Mouse (Mus musculus): Measurements from ENCODE around the gene Mfsd11.
"Not testable (repeated sequence)": the region's sequence is repeated elsewhere in the genome, so short reads cannot be mapped to it uniquely, and the experiment has no call there.

Gene Mfsd11

DNA sequence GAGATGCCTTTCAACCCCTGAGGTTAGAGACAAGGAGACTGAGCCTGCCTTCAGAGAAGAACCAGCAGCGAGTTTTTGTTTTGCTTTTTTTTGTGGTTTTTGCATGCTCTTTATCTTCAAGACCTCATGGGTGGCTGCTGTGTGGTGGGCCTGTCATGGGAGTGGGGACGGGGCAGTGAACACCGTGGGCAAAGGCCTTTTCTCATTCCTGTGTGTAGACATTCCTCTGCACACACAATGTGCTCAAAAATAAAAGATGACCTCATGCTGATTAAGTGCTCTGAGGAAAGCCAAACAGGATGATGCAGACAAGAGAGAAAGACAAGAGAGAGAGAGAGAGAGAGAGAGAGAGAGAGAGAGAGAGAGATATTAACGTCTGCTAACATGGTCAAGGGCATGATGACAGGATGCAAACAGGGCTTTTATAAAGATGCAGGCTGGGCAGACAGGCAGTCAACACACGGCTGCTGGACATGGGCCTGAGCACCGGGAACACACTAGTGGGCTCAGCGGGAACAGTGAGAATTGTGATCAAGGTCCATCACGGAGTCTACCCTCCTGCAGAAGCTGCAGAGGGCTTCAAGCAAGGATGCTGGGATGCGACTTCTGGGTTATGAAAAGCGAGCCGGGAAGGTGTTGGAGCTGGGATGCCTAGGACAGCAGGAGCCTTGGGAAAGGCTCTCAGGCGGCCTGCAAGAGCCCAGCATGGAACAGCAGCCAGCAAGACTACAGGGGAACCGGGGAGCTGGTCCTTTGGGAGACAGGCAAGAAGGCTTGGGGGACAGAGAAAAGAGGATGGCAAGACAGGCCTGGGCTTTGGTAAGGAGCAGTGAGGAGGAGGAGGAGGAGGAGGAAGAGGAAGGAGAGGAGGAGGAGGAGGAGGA, 30.9 kb upstream of the Mfsd11 start:
- DNase-seq (ENCODE audit: low read depth, low spot score): no peak

DNA sequence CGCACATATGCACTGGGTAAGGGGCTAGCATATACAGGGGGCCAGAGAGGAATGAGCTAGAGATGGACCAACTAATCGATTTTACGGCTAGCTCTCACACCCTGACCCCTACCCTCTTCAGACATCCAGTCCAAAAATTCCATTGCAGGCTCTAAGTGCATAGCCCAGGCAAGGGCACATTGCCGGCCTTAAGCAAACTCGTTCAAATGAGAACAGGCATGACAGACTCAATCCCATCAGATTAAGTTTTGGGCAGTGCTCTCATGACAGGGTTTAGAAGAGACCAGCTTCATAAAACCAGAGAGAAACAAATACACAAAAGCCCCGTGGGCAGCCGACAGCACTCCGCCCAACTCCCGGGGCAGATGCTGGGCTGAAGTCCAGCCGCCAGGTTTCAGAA, 30.0 kb upstream of the Mfsd11 start:
- DNase-seq (ENCODE audit: low read depth, low spot score): no peak

DNA sequence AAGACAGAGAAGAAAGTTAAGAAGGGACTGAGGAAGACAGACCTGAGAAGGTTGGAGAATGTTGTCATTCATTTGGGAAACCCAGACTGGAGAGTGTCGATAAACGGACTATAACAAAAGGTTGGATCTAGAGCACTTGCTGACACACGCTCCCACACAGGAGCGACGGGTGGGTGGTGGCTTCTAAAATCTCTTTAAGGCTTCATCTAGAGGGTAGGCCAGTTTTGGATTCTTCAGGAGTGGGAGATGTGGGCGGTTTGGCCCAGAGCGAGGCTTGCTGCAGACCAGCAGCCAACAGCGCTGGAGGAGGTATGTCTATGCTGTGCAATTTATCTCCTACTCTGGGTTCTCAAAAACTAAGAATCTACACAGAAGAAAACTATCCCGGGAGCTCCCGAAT, 29.6 kb upstream of the Mfsd11 start:
- DNase-seq (ENCODE audit: low read depth, low spot score): no peak

DNA sequence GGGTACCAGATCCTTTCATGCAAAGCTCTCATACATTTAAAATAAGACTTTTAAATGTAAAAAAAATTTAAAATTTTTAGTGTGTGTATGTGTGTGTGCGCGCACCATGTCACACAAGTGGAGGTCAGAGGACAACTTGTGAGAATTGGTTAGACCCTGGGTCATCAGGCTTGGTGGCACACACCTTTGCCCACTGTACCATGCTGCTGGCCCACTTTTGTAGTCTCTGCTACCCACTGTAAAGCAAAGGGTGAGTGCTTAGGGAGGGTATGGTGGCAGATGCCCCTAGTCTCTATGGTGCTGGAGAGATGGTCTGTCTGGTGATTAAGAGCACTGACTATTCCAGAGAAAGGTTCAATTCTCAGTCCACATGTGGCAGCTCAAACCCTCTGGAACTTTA, 29.0 kb upstream of the Mfsd11 start:
- DNase-seq (ENCODE audit: low read depth, low spot score): no peak

DNA sequence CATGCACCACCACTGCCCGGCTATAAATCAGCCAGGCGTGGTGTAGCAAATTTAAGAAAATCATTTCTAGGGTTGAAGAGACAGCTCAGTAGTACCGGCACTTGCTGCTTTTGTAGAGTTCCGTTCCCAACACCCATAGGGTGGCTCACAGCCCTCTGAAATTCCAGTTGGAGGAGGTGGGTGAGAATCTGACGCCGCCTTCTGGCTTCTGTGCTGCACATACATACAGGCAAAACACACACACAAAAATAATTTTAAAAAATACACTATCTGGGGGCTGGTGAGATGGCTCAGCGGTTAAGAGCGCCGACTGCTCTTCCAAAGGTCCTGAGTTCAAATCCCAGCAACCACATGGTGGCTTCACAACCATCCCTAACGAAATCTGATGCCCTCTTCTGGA, 28.4 kb upstream of the Mfsd11 start:
- DNase-seq (ENCODE audit: low read depth, low spot score): not testable (repeated sequence)

DNA sequence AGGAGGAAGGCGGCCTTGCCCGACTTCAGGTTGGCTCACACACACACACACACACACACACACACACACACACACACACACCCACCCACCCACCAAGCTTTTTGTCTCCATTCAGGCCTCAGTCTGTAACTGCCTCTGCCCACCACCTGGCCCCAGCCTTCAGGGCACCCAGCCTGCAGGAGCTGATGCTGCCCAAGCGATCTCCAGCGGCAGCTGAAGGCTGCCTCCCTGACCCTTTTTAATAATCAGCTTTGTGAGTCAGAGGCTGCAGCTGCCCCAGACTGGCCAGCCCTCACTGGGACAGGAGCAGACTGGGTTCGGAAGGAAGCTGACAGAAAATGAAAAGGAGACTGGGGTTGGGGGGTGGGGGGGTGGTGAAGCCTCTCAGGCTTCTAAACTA, 27.0 kb upstream of the Mfsd11 start:
- DNase-seq (ENCODE audit: low read depth, low spot score): no peak

DNA sequence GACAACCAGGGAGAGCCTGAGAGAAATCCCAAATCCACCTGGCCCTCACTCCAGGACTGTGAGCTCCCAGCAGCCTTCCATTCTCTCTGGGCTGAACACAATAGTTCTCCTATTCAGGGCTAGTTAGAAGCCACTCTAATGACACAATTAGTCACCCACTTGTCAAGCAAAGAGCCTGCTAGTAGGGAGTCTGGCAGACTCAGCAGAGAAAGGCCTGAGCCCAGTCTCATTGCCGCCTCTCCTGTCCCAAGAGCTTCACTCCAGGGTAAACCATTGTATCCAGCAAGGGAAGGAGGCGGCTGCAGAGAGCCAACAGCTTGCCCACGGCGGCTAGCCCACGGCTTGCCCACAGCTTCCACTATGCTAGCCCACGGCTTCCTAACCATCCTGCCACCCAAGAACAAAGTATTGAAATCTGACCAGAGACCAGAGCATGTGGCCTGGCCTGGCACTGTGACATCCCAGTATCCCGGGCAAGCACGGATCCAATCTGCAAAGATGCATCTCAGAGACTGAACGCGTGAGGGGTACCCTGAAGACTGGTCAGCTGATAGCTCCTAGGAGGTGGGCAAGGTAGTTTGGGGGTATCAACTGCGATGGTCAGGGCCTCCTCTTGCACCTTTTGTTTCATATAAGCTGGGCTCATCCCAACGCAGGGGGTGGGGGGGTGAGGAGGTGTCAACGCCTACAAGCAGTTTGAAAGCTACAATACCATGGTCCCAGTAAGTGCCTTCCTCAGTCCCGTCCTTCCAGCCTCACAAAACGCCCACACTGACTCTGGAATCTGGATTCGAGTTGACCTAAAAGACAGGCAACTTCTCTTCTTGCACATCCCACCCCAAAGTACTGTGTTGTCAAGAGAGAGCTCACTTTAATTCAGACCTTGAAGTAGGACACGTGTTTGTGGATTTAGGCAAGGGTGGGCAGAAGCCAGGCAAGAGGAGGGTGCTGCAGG, 25.4 kb upstream of the Mfsd11 start:
- DNase-seq (ENCODE audit: low read depth, low spot score): no peak

DNA sequence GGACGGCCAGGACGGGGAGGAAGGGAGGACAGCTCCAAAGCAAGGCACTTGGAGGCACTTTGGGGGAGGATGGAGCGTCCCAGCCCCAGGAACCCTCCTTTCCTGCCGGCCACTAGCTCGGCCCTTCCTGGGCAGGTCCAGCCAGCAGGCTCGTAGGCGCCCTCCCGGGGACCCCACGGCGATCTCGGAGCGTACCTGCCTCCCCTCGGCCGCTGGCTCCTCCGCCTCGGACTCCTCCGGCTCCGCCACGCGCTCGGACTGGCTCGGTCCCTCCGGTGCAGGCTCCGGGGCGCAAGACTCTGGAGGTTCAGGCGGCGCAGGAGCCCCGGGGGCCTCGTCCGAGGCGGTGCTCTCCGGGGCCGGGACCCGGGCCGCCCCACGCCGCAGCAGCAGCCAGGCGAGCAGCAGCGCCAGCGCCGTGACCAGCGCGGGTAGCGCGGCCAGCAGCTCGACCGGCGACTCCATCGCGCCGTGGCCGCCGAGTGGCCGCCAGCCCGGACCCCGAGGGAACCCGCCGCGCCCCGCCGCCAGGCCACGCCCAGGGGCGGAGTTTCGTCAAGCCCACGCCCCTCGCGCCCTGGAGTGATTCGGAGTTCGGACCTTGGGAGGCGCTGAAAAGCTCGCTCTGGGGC, 24.6 kb upstream of the Mfsd11 start, which contains the start of gene Mxra7:
Mxra7 (minus strand) TSS at position 513 of the 632 bp plus-strand sequence.
- DNase-seq (ENCODE audit: low read depth, low spot score): peak; percentile 68

DNA sequence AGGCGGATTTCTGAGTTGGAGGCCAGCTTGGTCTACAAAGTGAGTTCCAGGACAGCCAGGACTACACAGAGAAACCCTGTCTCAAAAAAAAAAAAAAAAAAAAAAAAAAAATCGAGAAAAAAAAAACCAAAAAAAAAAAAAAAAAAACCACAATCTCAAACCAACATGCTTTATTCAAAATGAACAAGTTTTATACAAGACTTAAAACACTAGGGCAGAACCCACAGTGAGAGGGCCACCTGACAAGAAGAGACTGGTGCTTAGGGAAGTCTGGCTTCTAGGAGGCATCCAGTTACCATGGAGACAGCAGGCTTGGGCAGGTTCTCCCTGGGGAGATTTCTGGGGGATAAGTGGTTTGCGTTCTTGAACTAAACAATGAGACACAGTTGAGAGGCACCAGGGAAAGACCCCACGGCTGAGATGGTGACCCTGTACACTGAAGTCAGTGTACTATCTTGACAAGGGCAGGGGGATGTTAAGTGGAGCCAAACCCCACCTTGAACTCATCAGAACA, 20.0 kb upstream of the Mfsd11 start:
- no peak for DNase-seq (ENCODE audit: low read depth, low spot score)

DNA sequence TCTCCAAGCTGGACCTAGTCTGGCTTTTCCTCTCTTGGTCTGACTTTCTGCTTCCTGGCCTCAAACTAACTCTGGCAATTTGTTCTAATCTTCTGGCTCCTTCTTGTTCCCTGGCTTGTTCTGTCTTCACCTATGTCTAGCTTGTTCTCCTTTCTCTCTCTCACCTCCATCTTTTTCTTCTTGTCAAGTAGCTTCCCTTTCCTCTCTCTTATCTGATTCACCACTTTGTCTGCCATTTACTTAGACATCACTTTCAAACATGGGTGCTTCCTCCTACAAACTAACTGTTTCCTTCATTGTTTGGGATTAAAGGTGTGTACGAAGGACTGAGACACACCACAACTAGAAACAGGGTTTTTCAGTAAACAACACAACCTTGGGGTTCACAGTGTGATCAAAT, 17.3 kb upstream of the Mfsd11 start:
- DNase-seq (ENCODE audit: low read depth, low spot score): no peak

DNA sequence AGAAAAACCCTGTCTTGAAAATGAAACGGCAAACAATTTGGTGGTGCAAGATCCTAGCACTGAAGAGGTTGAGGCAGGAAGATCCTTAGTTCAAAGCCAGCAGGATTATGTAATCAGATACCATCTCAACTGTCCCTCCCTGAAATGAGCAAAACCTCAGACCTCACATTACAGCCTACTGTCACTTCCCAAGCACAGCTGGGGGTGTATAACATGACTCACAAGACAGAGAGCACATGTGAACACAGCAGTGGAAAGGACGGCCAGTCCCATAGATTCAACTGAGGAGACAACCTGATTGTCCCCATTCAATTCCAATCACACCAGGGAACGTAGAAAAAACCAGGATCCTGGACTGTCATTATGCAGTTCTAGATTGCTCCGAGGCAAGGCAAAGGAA, 16.0 kb upstream of the Mfsd11 start:
- DNase-seq (ENCODE audit: low read depth, low spot score): no peak

DNA sequence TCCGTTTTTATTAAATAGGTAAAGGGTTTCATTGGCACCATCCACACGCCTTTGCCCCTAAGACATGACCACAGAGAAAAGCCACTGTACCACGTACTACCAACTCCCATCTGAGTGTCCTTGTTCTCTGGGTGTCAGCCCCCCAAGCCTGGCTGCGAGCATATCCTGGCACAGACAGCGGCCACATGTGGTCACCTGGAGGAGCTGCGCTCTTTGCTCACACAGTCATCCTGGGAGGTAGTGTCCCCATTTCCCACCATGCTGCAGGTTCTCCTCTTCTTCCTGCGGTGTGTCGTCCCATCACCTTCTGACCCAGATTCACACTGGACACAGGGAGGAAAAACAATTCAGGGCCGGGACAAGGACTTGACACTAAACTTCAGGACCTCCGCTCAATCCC, 14.8 kb upstream of the Mfsd11 start:
- no peak for DNase-seq (ENCODE audit: low read depth, low spot score)

DNA sequence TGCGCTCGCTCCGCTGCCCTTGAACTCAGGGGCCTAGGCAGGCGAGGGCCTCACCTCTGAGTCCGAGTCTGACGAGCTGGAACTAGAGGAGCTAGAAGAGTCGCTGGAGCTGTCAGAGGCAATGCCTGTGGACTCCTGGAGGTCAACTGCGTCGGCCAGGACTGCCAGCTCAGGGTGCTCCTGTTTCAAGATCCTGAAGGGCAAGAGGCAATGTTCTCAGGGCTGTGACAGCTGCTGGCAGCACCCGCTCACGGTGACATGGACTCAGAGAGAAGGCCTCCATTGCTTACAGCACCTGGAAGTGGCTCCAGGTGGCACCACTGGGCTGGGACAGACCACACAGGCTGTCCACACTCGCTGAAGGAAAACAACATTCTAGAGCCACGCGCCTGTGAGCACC, 13.3 kb upstream of the Mfsd11 start:
- DNase-seq (ENCODE audit: low read depth, low spot score): no peak

DNA sequence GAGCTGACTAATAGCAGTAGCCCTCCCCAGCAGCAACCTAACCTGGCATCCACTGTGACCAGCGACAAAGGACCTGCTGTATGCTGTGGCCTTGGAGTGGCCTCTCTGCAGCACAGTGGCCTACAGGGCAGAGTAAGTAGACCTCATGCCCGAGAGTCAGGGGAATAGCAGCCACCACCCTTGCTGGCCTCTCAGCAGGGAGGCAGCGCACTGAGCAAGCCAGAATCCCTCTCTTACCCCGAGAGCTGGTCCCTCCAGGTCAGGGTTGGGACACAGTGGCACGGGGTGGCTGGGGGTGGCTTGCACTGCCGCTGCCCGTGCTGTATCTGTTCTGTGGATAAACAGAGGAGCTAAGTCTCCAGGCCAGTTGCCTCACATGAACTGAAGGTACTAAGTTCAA, 12.6 kb upstream of the Mfsd11 start:
- DNase-seq (ENCODE audit: low read depth, low spot score): no peak

DNA sequence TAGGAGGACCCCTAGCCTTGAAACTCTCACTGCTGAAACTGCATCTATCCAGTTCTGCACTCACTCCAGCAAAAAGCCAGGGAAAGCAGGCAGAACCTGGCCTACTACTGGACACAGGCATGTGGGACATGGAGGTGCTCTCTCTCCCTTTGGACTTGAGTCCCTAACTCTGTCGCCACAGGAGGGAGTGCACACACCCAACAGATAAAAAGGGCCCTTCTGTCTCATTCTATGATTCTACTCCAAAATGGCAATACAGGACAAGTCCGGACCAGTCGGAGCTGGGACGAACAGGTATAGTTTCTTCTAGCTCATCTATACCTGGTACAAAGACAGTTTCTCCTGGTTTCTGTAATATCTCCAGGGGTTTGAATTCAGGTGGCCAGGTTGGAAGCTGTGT, 11.5 kb upstream of the Mfsd11 start:
- no peak for DNase-seq (ENCODE audit: low read depth, low spot score)

DNA sequence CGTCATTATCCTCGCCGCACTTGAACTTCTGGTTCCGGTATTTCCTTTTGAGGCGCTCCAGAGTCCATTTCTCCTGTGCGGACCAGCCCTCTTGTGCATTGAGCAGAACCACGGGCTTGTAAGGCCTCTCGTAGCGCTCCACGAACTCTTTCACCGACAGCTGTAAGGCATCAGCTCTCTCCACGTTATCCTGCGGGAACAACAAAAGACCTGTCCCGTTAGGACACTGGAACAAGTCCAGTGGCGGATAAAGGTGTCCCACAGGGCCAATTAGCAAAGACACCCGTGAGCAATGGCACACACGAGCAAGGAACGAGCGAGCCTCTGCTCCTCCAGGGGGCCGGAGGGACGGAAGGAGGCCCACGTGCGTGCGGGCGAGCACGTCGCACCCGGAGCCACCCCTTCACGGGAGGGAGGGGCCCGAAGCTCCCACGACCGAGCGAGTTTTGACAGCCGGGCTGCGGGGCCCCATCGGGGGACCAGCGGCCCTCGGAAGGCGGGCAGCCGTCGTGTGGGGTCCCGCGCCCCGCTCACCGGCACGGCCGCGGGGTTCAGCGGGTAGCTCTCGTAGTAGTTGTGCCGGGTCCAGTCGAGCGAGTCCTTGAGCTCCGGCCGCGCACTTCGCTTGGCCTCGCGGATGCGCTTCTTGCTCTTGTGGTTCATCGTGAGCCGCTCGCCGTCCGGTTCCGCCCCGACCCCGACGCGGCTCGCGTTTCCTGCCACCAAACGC, 9.5 kb upstream of the Mfsd11 start:
- DNase-seq (ENCODE audit: low read depth, low spot score): peak; percentile 55

DNA sequence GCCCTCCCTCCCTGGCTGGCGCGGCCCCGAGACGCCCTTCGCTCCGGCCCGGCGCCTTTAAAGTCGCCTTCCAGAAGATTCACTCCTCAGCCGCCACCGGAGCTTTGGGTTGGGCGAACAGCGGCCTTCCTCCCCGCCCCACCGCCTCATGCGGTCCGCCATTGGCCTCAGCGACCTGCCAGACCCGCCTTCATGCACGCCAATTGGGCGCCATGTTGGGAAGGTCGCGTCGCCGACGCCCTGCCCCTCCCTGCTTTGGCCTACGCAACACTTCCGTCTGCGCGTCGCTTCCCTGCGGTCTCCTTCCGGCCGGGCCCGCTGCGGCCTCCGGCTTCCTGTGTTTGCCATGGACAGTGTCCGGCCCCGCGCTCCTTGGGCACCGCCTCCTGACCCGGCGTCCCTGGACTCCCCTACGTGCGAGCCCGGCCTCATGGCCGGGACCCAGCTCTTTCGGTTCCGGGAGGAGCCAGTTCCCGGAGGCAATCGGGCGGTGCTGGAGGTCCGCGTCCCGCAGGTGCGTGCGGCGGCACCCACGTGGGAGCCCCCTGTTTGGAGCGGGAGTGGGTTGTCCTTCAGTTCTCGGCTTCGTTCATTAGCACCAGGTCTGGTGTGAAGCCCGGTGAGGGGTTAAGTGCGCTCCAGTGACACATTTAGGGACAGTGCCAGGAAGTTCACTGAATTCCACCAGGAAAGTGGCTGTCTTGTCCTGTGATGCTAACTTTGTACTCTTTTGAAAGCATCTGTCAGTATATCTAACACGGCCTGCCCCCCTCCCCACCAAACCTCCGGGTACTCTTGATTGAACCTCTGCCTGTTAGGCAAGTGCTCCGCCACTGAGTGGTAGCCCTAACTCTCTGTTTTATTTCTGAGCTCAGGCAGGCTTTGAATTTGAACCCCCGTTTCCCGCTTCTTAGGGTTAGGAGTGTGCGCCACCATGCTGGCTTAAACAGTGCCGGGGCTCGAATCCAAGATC, 8.7 kb upstream of the Mfsd11 start, which contains the start of the genes Mettl23 and Jmjd6:
Mettl23 (plus strand) TSS at position 18 of the 973 bp plus-strand sequence.
Jmjd6 (minus strand) TSS at position 189 of the 973 bp plus-strand sequence.
- DNase-seq (ENCODE audit: low read depth, low spot score): peak; percentile 97

DNA sequence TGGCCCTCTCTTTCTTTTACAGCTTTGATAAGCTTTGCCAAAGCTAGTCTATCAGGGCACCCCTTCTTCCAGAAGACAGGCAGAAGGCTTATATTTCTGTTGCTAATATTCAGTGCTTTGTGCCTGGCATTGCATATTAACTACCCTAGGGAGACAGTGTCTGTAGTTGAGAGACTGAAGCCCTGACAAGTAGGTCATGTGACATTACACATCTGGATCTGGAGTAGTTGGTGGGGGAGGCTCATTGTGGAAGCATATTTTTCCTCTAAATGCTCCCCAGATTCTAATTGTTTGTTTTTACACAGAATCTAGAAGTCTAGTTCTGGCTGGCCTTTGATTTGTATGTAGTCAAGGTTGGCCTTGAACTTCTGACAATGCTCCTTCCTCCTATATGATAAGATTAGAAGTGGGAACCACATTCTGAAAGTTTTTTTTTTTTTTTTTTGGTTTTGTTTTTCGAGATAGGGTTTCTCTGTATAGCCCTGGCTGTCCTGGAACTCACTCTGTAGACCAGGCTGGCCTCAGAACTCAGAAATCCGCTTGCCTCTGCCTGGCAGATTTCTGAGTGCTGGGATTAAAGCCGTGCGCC, 5.6 kb upstream of the Mfsd11 start:
- DNase-seq (ENCODE audit: low read depth, low spot score): no peak

Measured in R1 (cell line).